Mouse (Mus musculus): ENCODE results near the gene Grm4. TPM values are rescaled to one million over a fixed set of nuclear protein-coding genes. Genes with fewer than 3 reads are reported as not detected.

Gene Grm4
- polyA plus RNA-seq, 2 experiments = 0.01 TPM; not detected in 1

- WGBS (ENCODE audit: insufficient replicate concordance) = 60% methylated on average over 7 of the region's 7 CpGs
- Histone ChIP-seq H3K27me3 (ENCODE audit: control insufficient read depth, insufficient read depth, low read length) (peaks cover 25% of the 10 kb centered on the region), H3K36me3 (replicated peaks; ENCODE audit: control insufficient read depth, insufficient read depth, low read depth) (no peaks in the 10 kb centered on the region), H3K4me1 (replicated peaks; ENCODE audit: control insufficient read depth in 2 of 2, insufficient read depth in 2 of 2, low read length in 1 of 2) (no peaks in the 10 kb centered on the region), H3K4me2 (ENCODE audit: low read depth) (no peak overlapping the region), H3K9me3 (ENCODE audit: control insufficient read depth, low read length) (no peaks in the 10 kb centered on the region), H3K4me3 (ENCODE audit: insufficient read depth in 1 of 2, low read depth in 2 of 2, low read length in 2 of 2) (no peak overlapping the region), H3K27ac (no peak overlapping the region), H3K9ac (replicated peaks) (no peak overlapping the region)
- TF ChIP-seq EP300 (IDR thresholded peaks at IDR 0.05; ENCODE audit: low read depth) = no peak
- no peak for TF ChIP-seq CTCF (IDR thresholded peaks at IDR 0.05; ENCODE audit: low read depth)
- ATAC-seq (ENCODE audit: insufficient read depth) (no peak), DNase-seq (ENCODE audit: low read depth in 3 of 3, low spot score in 3 of 3) (no peak)
These were observed 13.6 kb downstream of the Grm4 start for GRCm38 (mm10) chr17:27507591-27507945.

- Histone ChIP-seq H3K9ac (replicated peaks) (no peak overlapping the region), H3K27ac (no peak overlapping the region), H3K9me3 (ENCODE audit: control insufficient read depth, low read length) (no peaks in the 10 kb centered on the region), H3K4me1 (replicated peaks; ENCODE audit: control insufficient read depth in 2 of 2, insufficient read depth in 2 of 2, low read length in 1 of 2) (no peaks in the 10 kb centered on the region), H3K4me3 (ENCODE audit: insufficient read depth in 1 of 2, low read depth in 2 of 2, low read length in 2 of 2) (no peak overlapping the region), H3K27me3 (ENCODE audit: control insufficient read depth, insufficient read depth, low read length) (peaks cover 19% of the 10 kb centered on the region), H3K4me2 (ENCODE audit: low read depth) (no peak overlapping the region), H3K36me3 (replicated peaks; ENCODE audit: control insufficient read depth, insufficient read depth, low read depth) (no peaks in the 10 kb centered on the region)
- no peak for DNase-seq (ENCODE audit: low read depth in 3 of 3, low spot score in 3 of 3)
- TF ChIP-seq EP300 (IDR thresholded peaks at IDR 0.05; ENCODE audit: low read depth) (no peak), CTCF (IDR thresholded peaks at IDR 0.05; ENCODE audit: low read depth) (no peak)
- no peak for ATAC-seq (ENCODE audit: insufficient read depth)
- WGBS (ENCODE audit: insufficient replicate concordance) = 62% methylated on average over 7 of the region's 7 CpGs
These were observed 14.2 kb downstream of the Grm4 start for GRCm38 (mm10) chr17:27506871-27507590.

GRCm38 (mm10) chr17:27506362-27506761 is 14.8 kb downstream of the Grm4 start:
- H3K27me3 ChIP-seq (ENCODE audit: control insufficient read depth, insufficient read depth, low read length) = peaks cover 13% of the 10 kb centered on the region
- ATAC-seq (ENCODE audit: insufficient read depth) = no peak
- TF ChIP-seq CTCF (IDR thresholded peaks at IDR 0.05; ENCODE audit: low read depth) (no peak), EP300 (IDR thresholded peaks at IDR 0.05; ENCODE audit: low read depth) (no peak)
- no peak overlapping the region for H3K4me3 ChIP-seq (ENCODE audit: insufficient read depth in 1 of 2, low read depth in 2 of 2, low read length in 2 of 2)
- 39% methylated on average over 11 of the region's 11 CpGs for WGBS (ENCODE audit: insufficient replicate concordance)
- DNase-seq (ENCODE audit: low read depth in 3 of 3, low spot score in 3 of 3) = no peak
- no peak overlapping the region for H3K9ac ChIP-seq (replicated peaks)
- H3K36me3 ChIP-seq (replicated peaks; ENCODE audit: control insufficient read depth, insufficient read depth, low read depth) = no peaks in the 10 kb centered on the region
- H3K27ac ChIP-seq = no peak overlapping the region
- H3K4me2 ChIP-seq (ENCODE audit: low read depth) = no peak overlapping the region
- no peaks in the 10 kb centered on the region for H3K9me3 ChIP-seq (ENCODE audit: control insufficient read depth, low read length)
- no peaks in the 10 kb centered on the region for H3K4me1 ChIP-seq (replicated peaks; ENCODE audit: control insufficient read depth in 2 of 2, insufficient read depth in 2 of 2, low read length in 1 of 2)

DNA sequence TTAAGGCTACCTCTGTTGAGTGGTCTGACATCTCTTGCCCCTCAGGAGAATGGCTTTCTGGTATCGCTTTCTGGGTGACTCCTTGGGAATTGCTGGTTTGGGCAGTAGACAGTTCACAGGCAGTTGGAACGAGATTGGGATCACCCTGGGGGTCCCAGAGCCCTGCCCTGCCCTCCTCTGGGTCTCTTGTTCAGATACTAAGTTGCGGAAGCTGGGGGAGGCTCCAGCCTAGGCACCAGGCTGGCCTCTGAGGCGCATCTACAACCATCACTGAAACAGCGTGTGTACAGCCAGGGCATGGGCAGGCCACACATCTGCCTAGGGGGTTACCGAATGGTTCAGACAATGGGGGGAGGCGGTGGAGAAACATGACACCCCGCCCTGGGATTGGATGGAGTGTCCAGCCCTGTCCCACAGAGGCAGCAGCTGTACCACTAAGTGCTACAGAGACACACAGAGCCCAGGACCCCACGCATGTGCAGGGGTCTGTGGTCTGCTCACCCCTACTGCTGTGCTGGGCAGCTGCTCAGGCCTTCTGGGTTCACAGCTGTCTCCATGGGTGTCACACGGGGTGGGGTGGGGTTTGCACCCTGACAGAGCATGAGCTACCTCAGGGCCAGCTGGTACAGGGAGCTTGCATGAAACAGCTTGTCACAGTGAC is 15.9 kb downstream of the Grm4 start:
- Histone ChIP-seq H3K9me3 (ENCODE audit: control insufficient read depth, low read length) (no peaks in the 10 kb centered on the region), H3K9ac (replicated peaks) (no peak overlapping the region), H3K27me3 (ENCODE audit: control insufficient read depth, insufficient read depth, low read length) (peaks cover 2% of the 10 kb centered on the region; the same call in 1 of the 2 replicates), H3K4me2 (ENCODE audit: low read depth) (no peak overlapping the region), H3K4me3 (ENCODE audit: insufficient read depth in 1 of 2, low read depth in 2 of 2, low read length in 2 of 2) (no peak overlapping the region), H3K4me1 (replicated peaks; ENCODE audit: control insufficient read depth in 2 of 2, insufficient read depth in 2 of 2, low read length in 1 of 2) (no peaks in the 10 kb centered on the region), H3K27ac (no peak overlapping the region), H3K36me3 (replicated peaks; ENCODE audit: control insufficient read depth, insufficient read depth, low read depth) (no peaks in the 10 kb centered on the region)
- TF ChIP-seq EP300 (IDR thresholded peaks at IDR 0.05; ENCODE audit: low read depth) (no peak), CTCF (IDR thresholded peaks at IDR 0.05; ENCODE audit: low read depth) (no peak)
- WGBS (ENCODE audit: insufficient replicate concordance) = 43% methylated on average over 10 of the region's 10 CpGs
- DNase-seq (ENCODE audit: low read depth in 3 of 3, low spot score in 3 of 3) = no peak
- no peak for ATAC-seq (ENCODE audit: insufficient read depth)

DNA sequence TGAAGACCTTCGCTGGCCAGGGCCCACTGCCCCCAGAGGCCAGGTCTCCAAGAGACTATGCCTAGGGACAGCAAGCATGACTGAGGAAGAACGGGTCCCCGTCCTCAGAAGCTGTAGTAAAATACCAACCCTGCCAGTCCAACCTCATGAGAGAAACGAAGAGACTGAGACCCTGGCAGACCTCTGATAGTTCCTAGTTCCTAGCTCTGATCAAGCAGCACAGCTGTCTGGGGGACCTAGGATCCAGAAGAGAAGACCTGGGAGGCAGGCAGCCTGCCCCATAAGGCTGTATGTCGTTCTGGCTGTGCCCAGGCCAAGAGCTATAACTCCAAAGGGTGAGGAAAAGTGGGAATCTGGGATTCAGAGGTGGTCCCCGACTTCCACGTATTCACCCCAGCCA is 17.3 kb downstream of the Grm4 start:
- no peak overlapping the region for H3K4me2 ChIP-seq (ENCODE audit: low read depth)
- no peaks in the 10 kb centered on the region for H3K36me3 ChIP-seq (replicated peaks; ENCODE audit: control insufficient read depth, insufficient read depth, low read depth)
- H3K9ac ChIP-seq (replicated peaks) = no peak overlapping the region
- no peaks in the 10 kb centered on the region; the same call in 1 of the 2 replicates for H3K27me3 ChIP-seq (ENCODE audit: control insufficient read depth, insufficient read depth, low read length)
- H3K9me3 ChIP-seq (ENCODE audit: control insufficient read depth, low read length) = no peaks in the 10 kb centered on the region
- DNase-seq (ENCODE audit: low read depth in 3 of 3, low spot score in 3 of 3) = no peak
- ATAC-seq (ENCODE audit: insufficient read depth) = no peak
- TF ChIP-seq CTCF (IDR thresholded peaks at IDR 0.05; ENCODE audit: low read depth) = no peak
- TF ChIP-seq EP300 (IDR thresholded peaks at IDR 0.05; ENCODE audit: low read depth) = no peak
- WGBS (ENCODE audit: insufficient replicate concordance) = 35% methylated on average over 7 of the region's 7 CpGs
- no peak overlapping the region for H3K27ac ChIP-seq
- H3K4me1 ChIP-seq (replicated peaks; ENCODE audit: control insufficient read depth in 2 of 2, insufficient read depth in 2 of 2, low read length in 1 of 2) = no peaks in the 10 kb centered on the region
- no peak overlapping the region for H3K4me3 ChIP-seq (ENCODE audit: insufficient read depth in 1 of 2, low read depth in 2 of 2, low read length in 2 of 2)

All from liver, embryonic 14.5 days (tissue).